Mouse (Mus musculus): ENCODE data around the gene Gm6034. TPM values are rescaled to one million over a fixed set of nuclear protein-coding genes. Genes with fewer than 3 reads are reported as not detected.
"Not testable (repeated sequence)": the region's sequence is repeated elsewhere in the genome, so short reads cannot be mapped to it uniquely, and the experiment has no call there.

The Gm6034 gene
- polyA plus RNA-seq, 1 experiment, result not detected

DNA sequence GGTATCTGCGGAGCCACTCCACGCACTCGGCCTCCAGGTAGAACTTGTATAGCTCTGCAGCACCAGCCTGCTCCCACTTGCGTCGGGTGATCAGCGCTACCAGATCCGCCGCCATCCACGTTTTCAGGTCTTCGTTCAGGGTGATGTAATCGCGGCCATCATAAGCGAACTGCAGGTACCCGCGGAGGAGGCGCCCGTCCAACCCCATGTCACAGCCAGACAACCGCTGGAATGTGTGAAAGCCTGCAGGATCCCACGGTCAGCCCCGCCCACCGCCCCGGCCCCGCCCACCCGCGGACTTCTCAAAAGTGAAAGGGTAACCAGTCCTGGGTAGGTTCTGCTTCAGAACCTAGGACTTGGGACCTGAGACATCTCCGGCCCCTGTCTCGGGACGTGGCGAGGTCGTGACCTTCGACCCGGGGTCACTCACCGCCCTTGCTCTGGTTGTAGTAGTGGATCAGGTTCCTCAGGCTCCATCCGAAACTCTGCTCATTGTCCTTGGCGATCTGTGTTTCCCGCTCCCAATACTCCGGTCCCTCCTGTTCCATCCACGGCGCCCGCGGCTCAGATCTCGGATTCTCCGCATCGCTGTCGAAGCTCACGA is 40.6 kb downstream of the Gm6034 start:
- TF ChIP-seq POLR2A (IDR thresholded peaks at IDR 0.05; ENCODE audit: low read depth, low read length), result no peak
- TF ChIP-seq CTCF (IDR thresholded peaks at IDR 0.05; ENCODE audit: borderline replicate concordance, insufficient read depth, low read length), result no peak
- Histone ChIP-seq H3K27ac (ENCODE audit: insufficient read depth, low read length) (no peak overlapping the region), H3K4me3 (ENCODE audit: insufficient read depth, low read length) (peak overlapping the region; percentile 48), H3K4me1 (ENCODE audit: control insufficient read depth, insufficient read depth, low read length) (no peaks in the 10 kb centered on the region)

DNA sequence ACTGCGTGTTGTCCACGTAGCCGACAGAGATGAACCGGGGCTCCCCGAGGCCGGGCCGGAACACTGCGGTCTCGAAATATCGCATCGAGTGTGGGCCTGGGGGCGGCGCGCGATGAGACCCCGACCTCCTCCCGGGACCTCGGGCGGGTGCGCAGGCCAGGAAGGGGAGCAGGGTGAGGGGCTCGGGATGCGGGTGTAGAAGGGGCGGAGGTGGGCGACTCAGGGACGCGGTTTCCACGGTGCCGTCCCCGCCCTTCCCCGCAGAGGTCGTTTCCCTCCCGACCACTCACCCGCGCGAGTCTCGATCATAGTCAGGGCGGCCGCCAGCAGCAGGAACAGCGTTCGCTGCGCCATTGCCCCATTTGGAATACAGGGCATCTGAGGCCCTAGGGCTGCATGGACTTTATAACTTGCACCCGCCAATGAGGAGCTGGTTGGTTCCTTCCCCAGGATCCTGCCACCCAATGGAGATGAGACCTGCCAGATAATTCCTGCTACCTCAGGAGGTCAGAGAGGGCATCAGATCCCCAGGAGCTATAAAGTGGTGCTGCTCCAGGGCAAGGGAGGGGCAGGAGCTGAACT is 41.2 kb downstream of the Gm6034 start:
- TF ChIP-seq POLR2A (IDR thresholded peaks at IDR 0.05; ENCODE audit: low read depth, low read length) (no peak), CTCF (IDR thresholded peaks at IDR 0.05; ENCODE audit: borderline replicate concordance, insufficient read depth, low read length) (no peak)
- H3K4me1 ChIP-seq (ENCODE audit: control insufficient read depth, insufficient read depth, low read length), result no peaks in the 10 kb centered on the region
- no peak overlapping the region for H3K27ac ChIP-seq (ENCODE audit: insufficient read depth, low read length)
- H3K4me3 ChIP-seq (ENCODE audit: insufficient read depth, low read length), result peak overlapping the region; percentile 48

DNA sequence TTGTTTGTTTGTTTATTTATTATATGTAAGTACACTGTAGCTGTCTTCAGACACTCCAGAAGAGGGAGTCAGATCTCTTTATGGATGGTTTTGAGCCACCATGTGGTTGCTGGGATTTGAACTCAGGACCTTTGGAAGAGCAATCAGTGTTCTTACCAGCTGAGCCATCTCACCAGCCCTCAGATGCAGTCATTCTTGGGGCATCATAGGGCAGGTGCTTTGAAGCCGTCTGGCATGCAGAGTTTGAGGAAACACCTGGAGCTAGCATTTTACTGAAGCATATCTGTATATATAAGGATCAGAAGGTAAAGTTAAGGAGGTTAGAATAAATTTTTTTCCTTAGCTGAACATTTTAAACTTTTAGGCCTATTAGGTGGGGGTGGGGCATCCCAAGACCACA is 43.2 kb downstream of the Gm6034 start:
- not testable (repeated sequence) for H3K4me1 ChIP-seq (ENCODE audit: control insufficient read depth, insufficient read depth, low read length); H3K4me3 ChIP-seq (ENCODE audit: insufficient read depth, low read length); H3K27ac ChIP-seq (ENCODE audit: insufficient read depth, low read length)

DNA sequence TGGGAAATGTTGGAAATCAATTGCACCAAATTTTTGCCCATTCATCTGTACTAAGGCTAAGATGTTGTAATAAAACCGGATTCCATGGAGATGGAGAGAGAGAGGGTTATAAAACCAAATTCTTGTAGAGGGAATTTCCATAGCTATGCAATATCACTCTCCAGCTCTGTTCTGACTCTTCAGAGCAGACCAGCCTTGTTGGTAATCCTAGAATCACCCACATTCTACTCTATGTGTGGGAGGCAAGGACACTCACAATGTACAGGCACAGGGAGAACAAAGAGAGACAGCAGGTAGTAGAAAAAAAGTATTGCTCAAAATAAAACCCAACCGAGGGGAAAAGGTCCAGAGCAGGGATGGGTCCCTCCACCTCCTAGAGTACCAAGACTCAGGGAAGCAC is 49.2 kb downstream of the Gm6034 start:
- not testable (repeated sequence) for H3K27ac ChIP-seq (ENCODE audit: insufficient read depth, low read length); H3K4me1 ChIP-seq (ENCODE audit: control insufficient read depth, insufficient read depth, low read length); H3K4me3 ChIP-seq (ENCODE audit: insufficient read depth, low read length)

DNA sequence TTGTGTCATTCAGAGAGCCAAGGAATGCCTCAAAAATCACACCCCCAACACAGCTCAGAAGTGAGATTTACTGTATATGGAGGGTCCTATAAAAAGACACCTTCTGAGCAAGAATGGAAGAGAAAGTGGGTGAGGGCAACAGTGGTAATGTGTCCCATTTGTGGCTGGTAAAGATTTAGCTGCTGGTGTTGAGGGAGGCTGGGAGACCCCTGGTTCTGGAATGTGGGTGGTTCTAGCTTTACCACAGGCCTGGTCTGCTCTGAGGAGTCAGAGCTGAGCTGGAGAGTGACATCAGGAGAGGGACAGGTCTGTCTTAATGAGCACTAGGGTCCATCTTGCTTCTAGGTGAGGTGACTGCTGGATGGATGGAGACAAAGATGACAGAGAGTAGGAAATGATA is 49.8 kb downstream of the Gm6034 start:
- H3K27ac ChIP-seq (ENCODE audit: insufficient read depth, low read length); H3K4me3 ChIP-seq (ENCODE audit: insufficient read depth, low read length); H3K4me1 ChIP-seq (ENCODE audit: control insufficient read depth, insufficient read depth, low read length): not testable (repeated sequence)

DNA sequence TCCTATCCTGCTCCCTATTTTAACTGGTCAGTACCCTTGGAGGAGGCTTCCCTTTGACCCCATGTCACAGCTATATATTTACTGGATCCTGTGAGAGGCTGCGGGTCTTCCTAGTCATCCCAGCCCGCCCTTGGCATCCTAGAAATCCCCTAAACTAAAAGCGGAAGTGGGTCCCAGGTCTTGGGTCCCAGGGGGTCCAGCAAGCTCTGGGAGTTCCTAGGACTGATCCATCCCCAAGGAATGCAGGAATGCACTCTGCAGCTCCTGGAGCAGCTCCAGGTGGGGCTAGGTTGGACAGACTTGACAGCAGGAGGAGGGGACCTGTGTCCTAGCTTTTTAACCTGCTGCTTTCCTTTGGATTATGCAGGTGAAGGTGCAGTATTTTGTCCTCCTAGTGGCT is 51.2 kb downstream of the Gm6034 start:
- Histone ChIP-seq H3K27ac (ENCODE audit: insufficient read depth, low read length) (no peak overlapping the region), H3K4me1 (ENCODE audit: control insufficient read depth, insufficient read depth, low read length) (no peaks in the 10 kb centered on the region), H3K4me3 (ENCODE audit: insufficient read depth, low read length) (no peak overlapping the region)
- TF ChIP-seq CTCF (IDR thresholded peaks at IDR 0.05; ENCODE audit: borderline replicate concordance, insufficient read depth, low read length), result no peak
- TF ChIP-seq POLR2A (IDR thresholded peaks at IDR 0.05; ENCODE audit: low read depth, low read length), result no peak

DNA sequence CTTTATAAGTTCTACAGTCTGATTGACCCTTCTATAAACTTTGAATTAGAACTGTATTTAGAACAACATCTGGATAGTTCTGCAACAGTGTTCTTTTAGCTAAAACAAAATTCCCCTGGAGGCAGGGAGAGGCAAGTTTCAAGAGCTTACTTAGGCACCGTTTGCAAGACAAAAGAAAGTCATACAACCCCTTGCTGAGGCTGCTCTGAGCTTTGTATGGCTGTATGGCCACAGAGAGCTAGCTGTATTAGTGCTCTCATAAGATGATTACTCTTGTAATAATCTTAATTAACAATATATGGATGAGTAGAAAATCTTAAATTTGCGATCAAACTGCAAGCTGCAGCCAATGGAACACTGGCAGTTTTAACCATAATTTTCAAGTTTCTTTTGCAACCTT is 56.8 kb downstream of the Gm6034 start:
- not testable (repeated sequence) for H3K27ac ChIP-seq (ENCODE audit: insufficient read depth, low read length); H3K4me3 ChIP-seq (ENCODE audit: insufficient read depth, low read length); H3K4me1 ChIP-seq (ENCODE audit: control insufficient read depth, insufficient read depth, low read length)

DNA sequence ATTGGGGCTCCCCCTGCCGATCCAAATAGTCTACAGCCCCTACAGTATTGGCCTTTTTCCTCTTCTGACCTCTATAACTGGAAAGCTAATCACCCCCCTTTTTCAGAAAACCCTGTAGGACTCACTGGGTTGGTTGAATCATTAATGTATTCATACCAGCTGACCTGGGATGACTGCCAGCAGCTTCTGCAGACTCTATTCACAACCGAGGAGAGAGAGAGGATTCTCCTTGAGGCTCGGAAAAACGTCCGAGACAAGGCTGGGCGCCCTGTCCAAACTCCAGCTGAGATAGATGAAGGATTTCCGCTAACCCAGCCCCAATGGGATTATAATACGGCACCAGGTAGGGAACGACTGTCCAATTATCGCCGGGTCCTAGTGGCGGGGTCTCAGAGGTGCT is 59.3 kb downstream of the Gm6034 start:
- not testable (repeated sequence) for H3K4me3 ChIP-seq (ENCODE audit: insufficient read depth, low read length); H3K27ac ChIP-seq (ENCODE audit: insufficient read depth, low read length); H3K4me1 ChIP-seq (ENCODE audit: control insufficient read depth, insufficient read depth, low read length)

Other genes starting within 250 kb of the Gm6034 start
- 82.6 and 120 TPM in 2 replicates for gene Ier3, start 221.3 kb upstream of the Gm6034 start, polyA plus RNA-seq (2011; ENCODE audit: insufficient read length, low read depth, missing spikeins)
- gene Flot1, start 219.7 kb upstream of the Gm6034 start, polyA plus RNA-seq (2011; ENCODE audit: insufficient read length, low read depth, missing spikeins), result 66.3 and 78.7 TPM in 2 replicates
- 856 and 947 TPM in 2 replicates for gene Tubb5, start 204.7 kb upstream of the Gm6034 start, polyA plus RNA-seq (2011; ENCODE audit: insufficient read length, low read depth, missing spikeins)
- 30.4 and 31.8 TPM in 2 replicates for gene Mdc1, start 201.4 kb upstream of the Gm6034 start, polyA plus RNA-seq (2011; ENCODE audit: insufficient read length, low read depth, missing spikeins)
- gene Nrm, start 181.6 kb upstream of the Gm6034 start, polyA plus RNA-seq (2011; ENCODE audit: insufficient read length, low read depth, missing spikeins), result 9.8 and 15.5 TPM in 2 replicates
- 92.1 and 115 TPM in 2 replicates for gene Ppp1r18, start 177.4 kb upstream of the Gm6034 start, polyA plus RNA-seq (2011; ENCODE audit: insufficient read length, low read depth, missing spikeins)
- gene Dhx16, start 163.1 kb upstream of the Gm6034 start, polyA plus RNA-seq (2011; ENCODE audit: insufficient read length, low read depth, missing spikeins), result 40.5 and 41.1 TPM in 2 replicates
- 29.0 and 37.3 TPM in 2 replicates for gene 2310061I04Rik, start 145.5 kb upstream of the Gm6034 start, polyA plus RNA-seq (2011; ENCODE audit: insufficient read length, low read depth, missing spikeins)
- gene Atat1, start 132.9 kb upstream of the Gm6034 start, polyA plus RNA-seq (2011; ENCODE audit: insufficient read length, low read depth, missing spikeins), result 31.8 and 34.7 TPM in 2 replicates
- gene Mrps18b, start 126.6 kb upstream of the Gm6034 start, polyA plus RNA-seq (2011; ENCODE audit: insufficient read length, low read depth, missing spikeins), result 86.9 and 89.8 TPM in 2 replicates
- 58.6 and 67.3 TPM in 2 replicates for gene Ppp1r10, start 126.5 kb upstream of the Gm6034 start, polyA plus RNA-seq (2011; ENCODE audit: insufficient read length, low read depth, missing spikeins)
- gene Abcf1, start 73.2 kb upstream of the Gm6034 start, polyA plus RNA-seq (2011; ENCODE audit: insufficient read length, low read depth, missing spikeins), result 90.7 and 95.8 TPM in 2 replicates
- 40.0 and 40.9 TPM in 2 replicates for gene Gnl1, start 63.1 kb upstream of the Gm6034 start, polyA plus RNA-seq (2011; ENCODE audit: insufficient read length, low read depth, missing spikeins)
- 30.8 and 31.4 TPM in 2 replicates for gene Prr3, start 62.7 kb upstream of the Gm6034 start, polyA plus RNA-seq (2011; ENCODE audit: insufficient read length, low read depth, missing spikeins)
- gene H2-T24, start 22.4 kb upstream of the Gm6034 start, polyA plus RNA-seq (2011; ENCODE audit: insufficient read length, low read depth, missing spikeins), result not detected in 2 replicates
- 15.8 and 21.7 TPM in 2 replicates for gene H2-T23, start 10.1 kb upstream of the Gm6034 start, polyA plus RNA-seq (2011; ENCODE audit: insufficient read length, low read depth, missing spikeins)
- 50.4 and 54.1 TPM in 2 replicates for gene H2-T22, start 214 bp upstream of the Gm6034 start, polyA plus RNA-seq (2011; ENCODE audit: insufficient read length, low read depth, missing spikeins)
- not detected in 2 replicates for gene Gm11127, start 15.4 kb downstream of the Gm6034 start, polyA plus RNA-seq (2011; ENCODE audit: insufficient read length, low read depth, missing spikeins)
- not detected in 2 replicates for gene Gm19684, start 78.7 kb downstream of the Gm6034 start, polyA plus RNA-seq (2011; ENCODE audit: insufficient read length, low read depth, missing spikeins)
- not detected in 2 replicates for gene Gm7030, start 86.5 kb downstream of the Gm6034 start, polyA plus RNA-seq (2011; ENCODE audit: insufficient read length, low read depth, missing spikeins)
- not detected in 2 replicates for gene Gm8909, start 125.6 kb downstream of the Gm6034 start, polyA plus RNA-seq (2011; ENCODE audit: insufficient read length, low read depth, missing spikeins)
- gene H2-T3, start 147.3 kb downstream of the Gm6034 start, polyA plus RNA-seq (2011; ENCODE audit: insufficient read length, low read depth, missing spikeins), result not detected in 2 replicates
- 19.5 and 20.3 TPM in 2 replicates for gene Rpp21, start 215.1 kb downstream of the Gm6034 start, polyA plus RNA-seq (2011; ENCODE audit: insufficient read length, low read depth, missing spikeins)
- 13.2 and 13.8 TPM in 2 replicates for gene Trim39, start 229.3 kb downstream of the Gm6034 start, polyA plus RNA-seq (2011; ENCODE audit: insufficient read length, low read depth, missing spikeins)
- gene H2-M10.2, start 243.5 kb downstream of the Gm6034 start, polyA plus RNA-seq (2011; ENCODE audit: insufficient read length, low read depth, missing spikeins), result not detected in 2 replicates